Mouse (Mus musculus) olfactory bulb, adult 2 months (tissue): Measurements from ENCODE around the gene Tmem114.

ENCODE experiments used
- CTCF ChIP-seq: fragments of 200-500 bp; IDR thresholded peaks from 2 replicates; pipeline ENCODE4 v1.5.1; 2012; ENCODE audit warnings: low read depth, mild to moderate bottlenecking, low read length, moderate library complexity; ENCODE audit not compliant: insufficient read depth
- POLR2A ChIP-seq: fragments of 200-500 bp; IDR thresholded peaks from 2 replicates; pipeline ENCODE4 v1.6.1; 2012; ENCODE audit warnings: mild to moderate bottlenecking, low read depth, low read length, moderate library complexity; ENCODE audit not compliant: insufficient read depth

GRCm38 (mm10) chr16:8458391-8458790 lies 33.5 kb upstream of the Tmem114 start:
- no peak for TF ChIP-seq POLR2A
- TF ChIP-seq CTCF: no peak
